11 mouse cellular contexts compared by ENCODE assay signal in the genomic region with DNA sequence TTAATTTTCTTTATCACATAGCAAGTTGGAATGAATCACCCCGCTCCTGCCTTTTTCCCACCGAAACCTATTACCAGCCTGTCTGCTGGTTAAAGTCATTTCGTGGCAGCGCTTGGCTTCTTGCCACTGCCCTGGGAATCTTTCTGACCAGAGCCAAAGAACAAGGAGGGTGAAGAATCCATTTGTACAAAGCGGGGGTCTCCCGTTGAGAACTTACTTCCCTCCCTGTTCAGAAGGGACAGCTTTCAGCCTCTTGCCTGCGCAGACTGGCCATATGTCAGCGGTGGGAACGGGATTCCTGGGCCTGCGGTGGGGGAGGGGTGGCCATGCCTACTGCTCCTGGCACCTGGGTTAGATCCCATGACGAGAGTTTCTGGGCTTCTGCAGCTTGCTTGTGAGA. TPM values are rescaled to one million over a fixed set of nuclear protein-coding genes. Genes with fewer than 3 reads are reported as not detected.
DNase-seq lines count a peak whose midpoint lies in the region; ATAC-seq lines count a peak whose summit lies in the region.
"Had no signal": no experiment of that assay in that cellular context is flagged by ENCODE, and none has a peak within 500 bp of the region (broad histone marks: within the 10 kb centered on the region; RNA-seq: fewer than 3 reads in every experiment).

No protein-coding gene starts in this region.

- peak; percentile 41 for DNase-seq in embryo, embryonic 9.5 days (ENCODE audit: extremely low spot score)
- no peak for DNase-seq in embryo, embryonic 10.5 days (ENCODE audit: low spot score)
- DNase-seq in cerebellum, adult 18-20 months: peak; percentile 58 to 69
- DNase-seq in forebrain, embryonic 14.5 days (ENCODE audit: low spot score): peak; percentile 82
- peak; percentile 91 for DNase-seq in midbrain, embryonic 11.5 days (ENCODE audit: low spot score, missing footprints)
- no peak for DNase-seq in thymus, postnatal 36 days
- DNase-seq in adrenal gland, adult (ENCODE audit: inconsistent age in 2 of 2, low spot score in 1 of 2): no peak
- no peak for DNase-seq in testis, postnatal 14 days (ENCODE audit: low spot score)
- DNase-seq: gastrocnemius, postnatal 25 days had no signal

- WGBS in forebrain, embryonic 14.5 days: 5% methylated on average over 11 of the region's 11 CpGs
- 35% methylated on average over 11 of the region's 11 CpGs for WGBS in midbrain, embryonic 11.5 days

- no peaks in the 10 kb centered on the region for H3K9me3 ChIP-seq in forebrain, embryonic 14.5 days (replicated peaks; ENCODE audit: control insufficient read depth, low read length)
- no peaks in the 10 kb centered on the region for H3K9me3 ChIP-seq in midbrain, embryonic 11.5 days (ENCODE audit: control insufficient read depth, low read length)
- H3K9me3 ChIP-seq: limb, embryonic 15.5 days had no signal

- peak; percentile 33 for ATAC-seq in forebrain, embryonic 14.5 days
- peak; percentile 28; the same call in 1 of the 2 replicates for ATAC-seq in midbrain, embryonic 11.5 days (ENCODE audit: low FRiP score)
- ATAC-seq: intestine, embryonic 16.5 days had no signal

- H3K27me3 ChIP-seq in forebrain, embryonic 14.5 days (replicated peaks; ENCODE audit: control insufficient read depth, insufficient read depth, low read length): no peaks in the 10 kb centered on the region
- H3K27me3 ChIP-seq in midbrain, embryonic 11.5 days (ENCODE audit: control insufficient read depth, insufficient read depth, low read length): no peaks in the 10 kb centered on the region
- H3K27me3 ChIP-seq: limb, embryonic 15.5 days had no signal

- peaks cover 5% of the 10 kb centered on the region; the same call in 1 of the 2 replicates for H3K36me3 ChIP-seq in forebrain, embryonic 14.5 days (ENCODE audit: control insufficient read depth, insufficient read depth, low read length)
- H3K36me3 ChIP-seq in midbrain, embryonic 11.5 days (ENCODE audit: control insufficient read depth, insufficient read depth, low read length): no peaks in the 10 kb centered on the region; the same call in 1 of the 2 replicates
- H3K36me3 ChIP-seq: limb, embryonic 15.5 days had no signal

- H3K4me3 ChIP-seq in forebrain, embryonic 14.5 days (ENCODE audit: low read depth, low read length): peak overlapping the region; percentile 8; the same call in 1 of the 2 replicates
- no peak overlapping the region for H3K4me3 ChIP-seq in midbrain, embryonic 11.5 days (ENCODE audit: low read depth, low read length)

- peaks cover 98% of the 10 kb centered on the region for H3K4me1 ChIP-seq in forebrain, embryonic 14.5 days (ENCODE audit: control insufficient read depth, insufficient read depth, low read length)
- peaks cover 46% of the 10 kb centered on the region for H3K4me1 ChIP-seq in midbrain, embryonic 11.5 days (ENCODE audit: control insufficient read depth, insufficient read depth, low read length)

- H3K27ac ChIP-seq in forebrain, embryonic 14.5 days (ENCODE audit: low read depth, low read length): peak overlapping the region; percentile 92
- H3K27ac ChIP-seq in midbrain, embryonic 11.5 days (ENCODE audit: low read depth, low read length): peak overlapping the region; percentile 45; the same call in 1 of the 2 replicates
- H3K27ac ChIP-seq: limb, embryonic 15.5 days had no signal

- peak overlapping the region; percentile 46 for H3K9ac ChIP-seq in forebrain, embryonic 14.5 days (ENCODE audit: low read length)
- peak overlapping the region; percentile 27; the same call in 1 of the 2 replicates for H3K9ac ChIP-seq in midbrain, embryonic 11.5 days (ENCODE audit: low read length)
- H3K9ac ChIP-seq: limb, embryonic 15.5 days had no signal

- H3K4me2 ChIP-seq in forebrain, embryonic 14.5 days (ENCODE audit: low read length): peak overlapping the region; percentile 48
- no peak overlapping the region for H3K4me2 ChIP-seq in midbrain, embryonic 11.5 days
- H3K4me2 ChIP-seq: limb, embryonic 15.5 days had no signal

RNA-seq across cellular contexts. Expression of a gene that starts 21.4 kb away (rescaled TPM):
- polyA plus RNA-seq in forebrain, embryonic 14.5 days (2014; fragmentation: Nextera tagmentation; extraction: Ambion mirVana): 33.5 and 48.5 TPM in 2 replicates
- polyA plus RNA-seq in midbrain, embryonic 11.5 days (2014; fragmentation: Nextera tagmentation; extraction: Ambion mirVana): 21.3 and 21.4 TPM in 2 replicates

RNA-seq across cellular contexts. Expression of a gene that starts 56.0 kb away (rescaled TPM):
- polyA plus RNA-seq in forebrain, embryonic 14.5 days (2014; fragmentation: Nextera tagmentation; extraction: Ambion mirVana): 151 and 175 TPM in 2 replicates
- 268 and 272 TPM in 2 replicates for polyA plus RNA-seq in midbrain, embryonic 11.5 days (2014; fragmentation: Nextera tagmentation; extraction: Ambion mirVana)

Comparison
In these comparisons a context has a peak if more than half of its experiments do, and no peak if none do; other contexts are left out.
1. DNase-seq: peak in embryo, embryonic 9.5 days (single experiment), cerebellum, adult 18-20 months (2 of 2), forebrain, embryonic 14.5 days (single experiment) and midbrain, embryonic 11.5 days (single experiment); none in embryo, embryonic 10.5 days (single experiment), thymus, postnatal 36 days (0 of 2), adrenal gland, adult (0 of 2) and testis, postnatal 14 days (single experiment).